Comparison of ENCODE assay signal across 10 mouse cellular contexts in genomic region chr4:136246568-136246969, GRCm38 (mm10). TPM values are rescaled to one million over a fixed set of nuclear protein-coding genes. Genes with fewer than 3 reads are reported as not detected.
DNase-seq lines count a peak whose midpoint lies in the region; ATAC-seq lines count a peak whose summit lies in the region.
"Had no signal": no experiment of that assay in that cellular context is flagged by ENCODE, and none has a peak within 500 bp of the region (broad histone marks: within the 10 kb centered on the region; RNA-seq: fewer than 3 reads in every experiment).

No protein-coding gene starts in this region.

- peaks cover 46% of the 10 kb centered on the region for H3K27me3 ChIP-seq in hindbrain, embryonic 16.5 days (replicated peaks; ENCODE audit: control insufficient read depth, insufficient read depth, low read length)
- H3K27me3 ChIP-seq in lung, embryonic 15.5 days, result peaks cover 56% of the 10 kb centered on the region

- intact Hi-C loops in gastrocnemius, postnatal 14 days (cut with DNase I; ENCODE audit: low total_unique reads), result no loop called here

- no peak overlapping the region for H3K27ac ChIP-seq in hindbrain, embryonic 16.5 days (ENCODE audit: low read depth, low read length)
- H3K27ac ChIP-seq in lung, embryonic 15.5 days, result no peak overlapping the region

- H3K4me3 ChIP-seq in hindbrain, embryonic 16.5 days (ENCODE audit: low read length), result no peak overlapping the region
- H3K4me3 ChIP-seq in lung, embryonic 15.5 days, result peak overlapping the region; percentile 49; the same call in 1 of the 2 replicates

- WGBS in hindbrain, embryonic 16.5 days, result 4% methylated on average over 12 of the region's 12 CpGs
- 4% methylated on average over 12 of the region's 12 CpGs for WGBS in lung, embryonic 15.5 days

- DNase-seq in gastrocnemius, postnatal 14 days, result peak; percentile 40
- DNase-seq in gastrocnemius, postnatal 4 days (ENCODE audit: low spot score in 2 of 2), result no peak
- DNase-seq in ES-CJ7 (ENCODE audit: low read depth, low spot score), result peak; percentile 97
- DNase-seq in urinary bladder, postnatal 36 days (ENCODE audit: low spot score in 2 of 2), result no peak
- no peak for DNase-seq in cerebellum, postnatal 14 days
- DNase-seq in layer of hippocampus, adult 9-10 months (ENCODE audit: low spot score), result no peak
- DNase-seq: layer of hippocampus, adult 9-11 months had no signal

- H3K9me3 ChIP-seq in hindbrain, embryonic 16.5 days (ENCODE audit: control insufficient read depth, low read length), result no peaks in the 10 kb centered on the region
- H3K9me3 ChIP-seq in lung, embryonic 15.5 days, result no peaks in the 10 kb centered on the region

- 0 out of 2 replicates have a peak overlapping the region, but pooled peaks have one; percentile 10 for H3K4me2 ChIP-seq in hindbrain, embryonic 16.5 days (ENCODE audit: low read length)
- H3K4me2 ChIP-seq in lung, embryonic 15.5 days, result peak overlapping the region; percentile 92

- no peak overlapping the region for H3K9ac ChIP-seq in hindbrain, embryonic 16.5 days (ENCODE audit: low read depth, low read length)
- H3K9ac ChIP-seq in lung, embryonic 15.5 days, result no peak overlapping the region

- H3K36me3 ChIP-seq in hindbrain, embryonic 16.5 days (ENCODE audit: control insufficient read depth, insufficient read depth, low read length), result 0 out of 2 replicates have a peak, but pooled peaks cover 2% of the 10 kb centered on the region
- H3K36me3 ChIP-seq in lung, embryonic 15.5 days, result no peaks in the 10 kb centered on the region

- peaks cover 20% of the 10 kb centered on the region for H3K4me1 ChIP-seq in hindbrain, embryonic 16.5 days (ENCODE audit: control insufficient read depth, insufficient read depth, low read depth, low read length)
- H3K4me1 ChIP-seq in lung, embryonic 15.5 days, result peaks cover 42% of the 10 kb centered on the region

- ATAC-seq in hindbrain, embryonic 16.5 days, result no peak; the same call in 1 of the 2 replicates
- no peak for ATAC-seq in lung, embryonic 15.5 days (ENCODE audit: borderline replicate concordance, extremely low read depth, low FRiP score, low TSS enrichment)
- ATAC-seq: forebrain, embryonic 16.5 days had no signal

RNA-seq across cellular contexts. Expression of gene Tcea3, which starts 1.0 kb away (rescaled TPM):
- 100 to 1,000 TPM; 212 to 226 TPM for total RNA-seq in gastrocnemius, postnatal 14 days (2021)
- 100 to 1,000 TPM; 149 to 154 TPM for total RNA-seq in gastrocnemius, postnatal 4 days (2021)
- polyA plus RNA-seq in hindbrain, embryonic 16.5 days (2015; fragmentation: Nextera tagmentation; extraction: Ambion mirVana), result 2.1 and 3.5 TPM in 2 replicates
- 16.9 and 17.2 TPM in 2 replicates for polyA plus RNA-seq in lung, embryonic 15.5 days (2015; fragmentation: Nextera tagmentation; extraction: Ambion mirVana)

RNA-seq across cellular contexts. Expression of gene Zfp46, which starts 37.9 kb away (rescaled TPM):
- 10 to 100 TPM; 35.9 to 47.2 TPM for total RNA-seq in gastrocnemius, postnatal 14 days (2021)
- total RNA-seq in gastrocnemius, postnatal 4 days (2021), result 10 to 100 TPM; 51.2 to 65.1 TPM
- polyA plus RNA-seq in hindbrain, embryonic 16.5 days (2015; fragmentation: Nextera tagmentation; extraction: Ambion mirVana), result 35.2 and 44.8 TPM in 2 replicates
- 23.9 and 25.6 TPM in 2 replicates for polyA plus RNA-seq in lung, embryonic 15.5 days (2015; fragmentation: Nextera tagmentation; extraction: Ambion mirVana)

RNA-seq across cellular contexts. Expression of gene Asap3, which starts 40.4 kb away (rescaled TPM):
- 1 to 10 TPM; 4.0 to 5.9 TPM for total RNA-seq in gastrocnemius, postnatal 14 days (2021)
- 10 to 100 TPM; 12.2 to 13.4 TPM for total RNA-seq in gastrocnemius, postnatal 4 days (2021)
- 6.2 and 7.9 TPM in 2 replicates for polyA plus RNA-seq in hindbrain, embryonic 16.5 days (2015; fragmentation: Nextera tagmentation; extraction: Ambion mirVana)
- 6.5 and 8.1 TPM in 2 replicates for polyA plus RNA-seq in lung, embryonic 15.5 days (2015; fragmentation: Nextera tagmentation; extraction: Ambion mirVana)

Comparison
In these comparisons a context has a peak if more than half of its experiments do, and no peak if none do; other contexts are left out.
1. DNase-seq: peak in gastrocnemius, postnatal 14 days (single experiment) and ES-CJ7 (single experiment); none in gastrocnemius, postnatal 4 days (0 of 2), urinary bladder, postnatal 36 days (0 of 2), cerebellum, postnatal 14 days (0 of 2) and layer of hippocampus, adult 9-10 months (single experiment).